Mouse (Mus musculus) ovary, adult 18-20 months (tissue): Measurements from ENCODE around the gene Gm21732.
"Not testable (repeated sequence)": the region's sequence is repeated elsewhere in the genome, so short reads cannot be mapped to it uniquely, and the experiment has no call there.

Experiments used
- DNase-seq: peaks from one replicate; pipeline ENCODE4 v3.0.0; 2022; ENCODE audit warnings: low spot score, mixed read lengths

The Gm21732 gene

GRCm38 (mm10) chrY:38575591-38575990, at the start of gene Gm21732:
Gene Gm21732 (minus strand): TSS chrY:38575691.
- DNase-seq: not testable (repeated sequence)
